Mouse (Mus musculus) C2C12 (cell line): ENCODE data around the gene Tmem220. TPM values are rescaled to one million over a fixed set of nuclear protein-coding genes. Genes with fewer than 3 reads are reported as not detected.

ENCODE experiments used
- H3K27me3 ChIP-seq: one replicate; pipeline ENCODE4 v1.6.1; 2011; ENCODE audit not compliant: control insufficient read depth, insufficient read depth, insufficient read length
- H3K36me3 ChIP-seq: one replicate; pipeline ENCODE4 v1.6.1; 2011; ENCODE audit not compliant: control insufficient read depth, insufficient read depth
- H3K4me3 ChIP-seq: one replicate; pipeline ENCODE4 v1.5.1; 2011; ENCODE audit warnings: mild to moderate bottlenecking, control low read depth; ENCODE audit not compliant: poor library complexity, insufficient read depth, severe bottlenecking
- H3K79me2 ChIP-seq: one replicate; pipeline ENCODE4 v1.6.1; 2011; ENCODE audit not compliant: control insufficient read depth, insufficient read depth
- H3K79me3 ChIP-seq: one replicate; pipeline ENCODE4 v1.6.1; 2011; ENCODE audit warnings: low read depth, control low read depth
- H3ac ChIP-seq: one replicate; pipeline ENCODE3; 2011; ENCODE audit warnings: low read depth; ENCODE audit not compliant: control insufficient read depth, insufficient read length
- CEBPB ChIP-seq: IDR thresholded peaks from one replicate; pipeline ENCODE4 v1.6.1; 2011; ENCODE audit warnings: low read depth, mild to moderate bottlenecking, control low read depth, moderate library complexity
- CTCF ChIP-seq: IDR thresholded peaks from one replicate; pipeline ENCODE4 v1.5.1; 2011; ENCODE audit not compliant: control insufficient read depth, insufficient read depth, insufficient read length
- FOSL1 ChIP-seq: IDR thresholded peaks from one replicate; pipeline ENCODE4 v1.8.0; 2011; ENCODE audit warnings: mild to moderate bottlenecking, low read length; ENCODE audit not compliant: poor library complexity, insufficient read depth, severe bottlenecking
- MAX ChIP-seq: IDR thresholded peaks from one replicate; pipeline ENCODE4 v1.6.1; 2011; ENCODE audit warnings: mild to moderate bottlenecking, control low read depth
- MYOD1 ChIP-seq: IDR thresholded peaks from one replicate; pipeline ENCODE4 v1.6.1; 2011; ENCODE audit warnings: low read depth; ENCODE audit not compliant: control insufficient read depth, insufficient read length
- MYOG ChIP-seq: IDR thresholded peaks from one replicate; pipeline ENCODE4 v1.6.1; 2011; ENCODE audit not compliant: control insufficient read depth, insufficient read length; ENCODE audit errors: extremely low read depth
- USF1 ChIP-seq: IDR thresholded peaks from one replicate; pipeline ENCODE4 v1.6.1; 2011; ENCODE audit warnings: low read depth, mild to moderate bottlenecking, control low read depth, moderate library complexity
- polyA plus RNA-seq: library from polyadenylated mRNA; unstranded; fragments of >200 nt; fragmentation: generic; extraction: Trizol; gene quantifications from one replicate; pipeline ENCODE4 v1.2.1, GENCODE M21; 2012; ENCODE audit warnings: missing spikeins

The Tmem220 gene
- polyA plus RNA-seq, 1 experiment, result 0.09 TPM

DNA sequence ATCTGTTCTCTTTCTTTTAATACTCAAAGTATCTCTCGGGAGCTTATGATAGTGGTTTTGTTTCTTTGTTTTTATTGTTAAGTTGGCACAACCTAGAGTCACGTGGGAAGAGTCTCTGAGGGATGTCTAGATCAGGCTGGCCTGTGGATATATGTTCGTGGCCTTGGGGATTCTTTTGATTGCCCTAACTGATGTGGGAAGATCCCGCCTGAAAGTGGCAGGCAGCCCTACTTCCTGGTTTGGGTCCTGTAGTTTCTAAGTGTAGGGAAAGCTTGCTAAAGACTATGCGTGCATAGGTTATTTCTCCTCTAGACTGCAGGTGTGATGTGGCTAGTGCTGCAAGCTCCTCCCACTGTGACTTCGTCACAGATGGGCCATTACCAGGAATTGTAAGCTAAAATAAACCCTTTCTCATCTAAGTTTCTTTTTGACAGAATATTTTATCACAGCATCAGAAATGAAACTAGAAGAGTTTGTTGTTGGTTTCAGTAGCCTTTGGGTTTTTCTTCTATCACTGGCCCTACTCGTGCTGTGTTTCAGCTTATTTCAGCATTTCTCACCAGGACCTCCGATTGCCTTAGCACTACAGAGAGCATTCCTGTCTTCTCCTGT lies 29.9 kb downstream of the Tmem220 start:
- no peak overlapping the region for H3ac ChIP-seq
- H3K27me3 ChIP-seq, result no peaks in the 10 kb centered on the region
- peaks cover 52% of the 10 kb centered on the region for H3K79me2 ChIP-seq
- no peak overlapping the region for H3K4me3 ChIP-seq
- TF ChIP-seq MYOD1, result no peak
- no peak for TF ChIP-seq CTCF
- TF ChIP-seq USF1, result no peak
- TF ChIP-seq MYOG, result no peak
- TF ChIP-seq CEBPB, result no peak
- no peak for TF ChIP-seq FOSL1
- no peak for TF ChIP-seq MAX
- peaks cover 54% of the 10 kb centered on the region for H3K36me3 ChIP-seq
- peaks cover 19% of the 10 kb centered on the region for H3K79me3 ChIP-seq

DNA sequence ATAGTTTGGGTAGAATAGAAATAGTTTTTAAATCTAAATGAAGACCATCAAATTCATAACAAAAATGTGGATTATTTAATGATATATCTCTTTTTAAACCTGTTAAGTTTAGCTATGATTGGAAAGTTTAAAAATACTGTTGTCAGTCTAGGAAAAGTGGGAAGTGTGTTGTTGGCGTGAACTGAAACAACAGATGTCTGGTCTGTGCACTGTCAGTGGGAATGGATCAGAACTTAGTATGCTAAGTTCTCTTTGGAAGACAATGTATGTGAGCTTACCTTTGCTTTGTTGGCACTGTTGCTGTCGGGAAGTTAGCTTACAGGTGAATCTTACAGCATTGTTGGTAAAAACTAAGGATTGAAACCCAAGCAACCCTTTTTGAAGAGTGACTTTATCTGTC lies 36.4 kb downstream of the Tmem220 start:
- Histone ChIP-seq H3K79me3 (no peaks in the 10 kb centered on the region), H3ac (no peak overlapping the region), H3K36me3 (peaks cover 88% of the 10 kb centered on the region), H3K4me3 (no peak overlapping the region), H3K27me3 (no peaks in the 10 kb centered on the region), H3K79me2 (no peaks in the 10 kb centered on the region)
- TF ChIP-seq CTCF, result no peak
- TF ChIP-seq MAX, result no peak
- no peak for TF ChIP-seq MYOG
- TF ChIP-seq USF1, result no peak
- TF ChIP-seq FOSL1, result no peak
- TF ChIP-seq MYOD1, result no peak
- TF ChIP-seq CEBPB, result no peak

DNA sequence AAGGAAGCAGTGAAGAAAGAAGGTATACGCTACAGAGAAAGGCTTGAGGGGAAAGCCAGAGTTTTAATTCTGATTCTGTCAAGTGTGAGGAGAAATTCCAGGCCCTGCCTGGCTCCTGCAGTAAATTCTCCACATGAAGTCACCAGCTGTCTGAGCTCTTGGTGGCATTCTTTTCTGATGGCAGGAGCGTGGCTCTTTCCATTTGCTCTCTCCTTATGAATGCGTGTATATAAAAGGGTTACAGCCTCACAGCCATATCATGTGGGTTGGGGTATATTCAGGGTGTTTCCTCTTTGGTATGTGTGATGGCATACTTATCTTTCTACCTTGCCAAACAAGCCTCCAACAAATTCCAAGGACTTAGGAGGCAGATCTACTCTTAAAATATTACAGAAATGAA lies 37.8 kb downstream of the Tmem220 start:
- Histone ChIP-seq H3K36me3 (peaks cover 76% of the 10 kb centered on the region), H3K79me3 (no peaks in the 10 kb centered on the region), H3ac (no peak overlapping the region), H3K4me3 (no peak overlapping the region), H3K79me2 (no peaks in the 10 kb centered on the region), H3K27me3 (no peaks in the 10 kb centered on the region)
- no peak for TF ChIP-seq CTCF
- no peak for TF ChIP-seq USF1
- no peak for TF ChIP-seq MAX
- no peak for TF ChIP-seq CEBPB
- TF ChIP-seq FOSL1, result no peak
- TF ChIP-seq MYOG, result no peak
- no peak for TF ChIP-seq MYOD1

DNA sequence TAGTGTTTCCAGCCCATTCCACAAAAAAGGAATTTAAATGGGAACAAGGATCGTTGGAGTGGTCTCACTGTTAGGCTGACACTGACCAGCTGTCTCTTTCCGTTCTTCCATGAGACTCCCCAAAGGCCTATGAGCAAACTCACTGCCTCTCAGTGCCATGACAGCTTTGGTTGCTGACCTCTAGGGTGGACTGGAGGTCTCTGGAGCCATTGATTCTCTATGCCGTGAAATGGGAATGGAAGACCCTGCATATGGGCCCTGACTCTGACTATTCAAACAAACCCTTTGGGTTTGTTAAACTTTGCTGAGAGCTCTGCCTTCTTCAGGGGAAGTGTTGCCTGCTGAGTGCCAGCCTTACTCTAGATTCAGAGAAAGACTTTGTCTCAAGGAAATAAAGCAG lies 42.8 kb downstream of the Tmem220 start:
- H3K79me3 ChIP-seq, result no peaks in the 10 kb centered on the region
- H3K79me2 ChIP-seq, result no peaks in the 10 kb centered on the region
- H3K4me3 ChIP-seq, result no peak overlapping the region
- no peak for TF ChIP-seq FOSL1
- no peak for TF ChIP-seq CEBPB
- no peak for TF ChIP-seq MAX
- no peak for TF ChIP-seq USF1
- no peak for TF ChIP-seq MYOG
- H3ac ChIP-seq, result no peak overlapping the region
- H3K36me3 ChIP-seq, result peaks cover 30% of the 10 kb centered on the region
- H3K27me3 ChIP-seq, result peaks cover 8% of the 10 kb centered on the region

DNA sequence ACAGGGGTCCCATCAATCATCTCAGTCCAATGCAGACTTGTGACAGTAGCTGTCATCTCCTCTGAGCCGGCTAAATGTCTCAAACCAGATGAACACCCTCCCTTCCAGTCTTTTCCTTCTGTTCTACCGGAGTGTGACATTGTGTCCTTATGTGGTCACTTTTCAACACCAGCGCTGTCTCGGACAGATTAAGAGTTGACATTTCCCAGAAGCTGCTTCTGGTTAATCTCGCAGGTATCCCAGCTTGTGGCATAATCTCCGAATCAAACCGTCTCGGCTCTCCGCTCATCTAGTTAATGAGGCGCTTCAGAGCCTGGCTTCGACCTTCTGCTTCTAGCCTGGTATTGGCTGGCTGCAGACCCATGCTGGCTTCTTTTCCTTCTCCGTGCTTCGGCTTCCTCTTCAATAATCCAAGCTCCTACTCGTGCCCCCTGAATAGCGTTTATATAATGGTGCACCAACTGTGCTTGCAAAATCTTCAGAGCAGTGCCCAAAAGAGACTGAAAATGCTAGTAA lies 47.7 kb downstream of the Tmem220 start:
- Histone ChIP-seq H3K4me3 (no peak overlapping the region), H3K27me3 (peaks cover 13% of the 10 kb centered on the region), H3ac (no peak overlapping the region), H3K79me2 (no peaks in the 10 kb centered on the region), H3K36me3 (no peaks in the 10 kb centered on the region), H3K79me3 (no peaks in the 10 kb centered on the region)
- no peak for TF ChIP-seq CTCF
- no peak for TF ChIP-seq MYOG
- no peak for TF ChIP-seq MYOD1
- no peak for TF ChIP-seq USF1
- TF ChIP-seq CEBPB, result no peak
- no peak for TF ChIP-seq MAX
- no peak for TF ChIP-seq FOSL1

DNA sequence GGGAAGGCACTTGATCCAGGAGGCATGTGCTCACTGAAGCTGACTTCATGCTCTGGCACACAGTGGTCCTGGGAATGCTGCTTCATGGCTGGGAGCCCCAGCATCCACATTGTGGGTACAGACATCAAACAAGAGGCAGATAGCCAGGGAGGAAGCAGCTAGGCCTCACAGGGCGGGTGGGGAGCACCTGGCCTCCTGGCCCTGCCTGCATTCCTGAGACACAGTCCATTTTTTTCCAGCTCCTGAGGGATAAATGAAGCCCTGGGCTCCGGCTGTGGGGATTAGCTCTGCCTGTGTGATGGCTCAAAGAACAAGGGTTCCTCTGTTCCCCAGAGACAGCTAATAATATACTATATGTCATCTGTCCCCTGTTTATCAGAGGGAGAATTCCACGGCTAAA lies 50.1 kb downstream of the Tmem220 start:
- no peak overlapping the region for H3K4me3 ChIP-seq
- H3K27me3 ChIP-seq, result peaks cover 20% of the 10 kb centered on the region
- H3K79me2 ChIP-seq, result no peaks in the 10 kb centered on the region
- H3K36me3 ChIP-seq, result no peaks in the 10 kb centered on the region
- no peak overlapping the region for H3ac ChIP-seq
- no peak for TF ChIP-seq CEBPB
- TF ChIP-seq USF1, result no peak
- no peak for TF ChIP-seq MYOG
- no peak for TF ChIP-seq CTCF
- TF ChIP-seq MAX, result no peak
- no peak for TF ChIP-seq MYOD1
- no peak for TF ChIP-seq FOSL1
- H3K79me3 ChIP-seq, result no peaks in the 10 kb centered on the region
